Mouse (Mus musculus) left cerebral cortex, adult 18-20 months (tissue): Measurements from ENCODE around the gene Sapcd1. TPM values are rescaled to one million over a fixed set of nuclear protein-coding genes. Genes with fewer than 3 reads are reported as not detected.

Experiments
- DNase-seq, 2 experiments: peaks; one replicate each; pipeline ENCODE4 v3.0.0; 2021 to 2022; ENCODE audit warnings: low spot score in 2 of 2, mixed read lengths in 1 of 2
- total RNA-seq, 2 experiments: library from RNA; stranded (reverse); gene quantifications; 2 replicates each; pipeline ENCODE4 v1.2.3; 2021

Gene Sapcd1
- total RNA-seq, 2 experiments from 2014 or later: not detected

- peak in 1 of 2 experiments; percentile 16 for DNase-seq
These were observed 43.6 kb downstream of the Sapcd1 start for GRCm38 (mm10) chr17:34984218-34984617.

DNA sequence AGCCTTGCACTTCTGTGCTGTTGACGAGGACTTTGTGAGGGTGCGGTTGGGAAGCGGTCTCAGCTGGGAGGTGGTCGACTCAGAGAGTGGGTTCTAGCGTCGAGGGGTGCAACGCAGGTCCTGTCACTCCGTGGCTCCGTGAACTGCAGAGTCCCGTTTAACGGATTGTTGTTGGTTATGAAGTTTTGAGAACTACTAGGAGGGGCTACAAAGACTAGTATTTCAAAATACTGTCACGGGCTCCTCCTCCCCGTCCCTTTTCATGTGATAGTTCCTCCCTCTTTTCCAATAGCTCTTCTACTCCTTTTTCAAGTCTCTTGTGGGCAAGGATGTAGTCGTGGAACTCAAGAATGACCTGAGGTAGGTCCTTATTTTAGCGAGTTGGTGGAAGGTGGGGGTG is 45.5 kb downstream of the Sapcd1 start:
- no peak for DNase-seq

GRCm38 (mm10) chr17:34981690-34982180 is 46.1 kb downstream of the Sapcd1 start, which contains the start of gene Lsm2:
Gene Lsm2, plus strand, starts transcription at chr17:34981862.
- DNase-seq: peak; percentile 89 to 93

DNA sequence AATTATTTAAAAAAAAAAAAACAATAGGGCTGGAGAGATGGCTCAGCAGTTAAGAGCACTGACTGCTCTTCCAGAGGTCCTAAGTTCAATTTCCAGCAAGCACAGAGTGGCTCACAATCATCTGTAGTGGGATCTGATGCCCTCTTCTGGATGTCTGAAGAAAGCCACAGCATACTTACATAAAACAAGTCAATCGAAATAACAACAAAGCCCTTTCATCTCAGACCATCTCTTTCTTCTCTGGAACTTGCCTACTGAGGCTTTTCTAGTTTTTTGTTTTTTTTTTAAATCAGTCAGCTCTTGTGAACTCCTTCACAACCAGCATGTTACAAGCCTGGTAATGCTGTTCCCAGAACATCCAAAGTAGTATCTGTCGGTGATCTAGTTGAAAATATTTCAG is 47.2 kb downstream of the Sapcd1 start:
- no peak for DNase-seq

DNA sequence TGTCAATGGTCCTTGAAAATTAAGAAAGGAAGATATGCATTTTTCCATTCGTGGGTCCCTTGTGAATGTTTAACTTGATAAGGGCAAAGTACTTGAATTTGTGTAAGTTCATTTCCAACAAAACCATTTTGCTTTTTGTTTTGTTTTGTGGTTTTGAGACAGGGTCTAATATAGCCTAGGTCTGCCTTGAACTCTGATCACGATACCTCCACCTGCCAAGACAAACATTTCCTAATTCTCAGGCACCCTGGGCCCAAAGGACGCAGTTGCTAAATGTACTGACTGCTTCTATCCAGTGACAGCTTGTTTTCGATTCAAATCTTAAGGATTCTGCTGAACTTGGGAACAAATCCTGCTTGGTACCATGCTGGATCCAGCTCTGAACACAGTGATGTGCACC is 48.2 kb downstream of the Sapcd1 start:
- DNase-seq: no peak

GRCm38 (mm10) chr17:34978239-34978638 is 49.6 kb downstream of the Sapcd1 start:
- no peak for DNase-seq

GRCm38 (mm10) chr17:34977000-34977399 is 50.8 kb downstream of the Sapcd1 start:
- DNase-seq: no peak

Other genes starting within 250 kb of the Sapcd1 start
- not detected for gene Cyp21a1, start 223.5 kb downstream of the Sapcd1 start, total RNA-seq
- gene Stk19, start 191.1 kb downstream of the Sapcd1 start, total RNA-seq: 10 to 100 TPM; 49.7 to 53.0 TPM
- gene Dxo, start 191.0 kb downstream of the Sapcd1 start, total RNA-seq: 10 to 100 TPM; 32.1 to 37.8 TPM
- gene Skiv2l, start 177.8 kb downstream of the Sapcd1 start, total RNA-seq: 10 to 100 TPM; 62.2 to 63.9 TPM
- gene Nelfe, start 177.6 kb downstream of the Sapcd1 start, total RNA-seq: 10 to 100 TPM; 33.8 to 39.7 TPM
- under 1 TPM; 0.16 to 0.26 TPM for gene Cfb, start 165.5 kb downstream of the Sapcd1 start, total RNA-seq
- gene Zbtb12, start 148.5 kb downstream of the Sapcd1 start, total RNA-seq: 1 to 10 TPM; 7.4 to 7.8 TPM
- gene Gm20547, start 146.0 kb downstream of the Sapcd1 start, total RNA-seq: not detected
- gene C2, start 129.8 kb downstream of the Sapcd1 start, total RNA-seq: 1 to 10 TPM; 2.7 to 3.4 TPM
- gene Ehmt2, start 129.5 kb downstream of the Sapcd1 start, total RNA-seq: 100 to 1,000 TPM; 168 to 175 TPM
- under 1 TPM; 0.30 to 0.45 TPM for gene Slc44a4, start 113.5 kb downstream of the Sapcd1 start, total RNA-seq
- gene Neu1, start 96.8 kb downstream of the Sapcd1 start, total RNA-seq: 10 to 100 TPM; 46.2 to 48.4 TPM
- 10 to 100 TPM; 21.5 to 31.4 TPM for gene Hspa1b, start 68.8 kb downstream of the Sapcd1 start, total RNA-seq
- gene Gm20481, start 58.1 kb downstream of the Sapcd1 start, total RNA-seq: under 1 TPM in 1 of 2 experiments, not detected in 1; 0.72 TPM
- 10 to 100 TPM; 22.1 to 23.4 TPM for gene Hspa1a, start 55.9 kb downstream of the Sapcd1 start, total RNA-seq
- under 1 TPM; 0.44 to 0.61 TPM for gene Hspa1l, start 55.3 kb downstream of the Sapcd1 start, total RNA-seq
- 10 to 100 TPM; 13.9 to 15.5 TPM for gene Lsm2, start 46.2 kb downstream of the Sapcd1 start, total RNA-seq
- gene Vars, start 27.0 kb downstream of the Sapcd1 start, total RNA-seq: 10 to 100 TPM; 39.6 to 44.0 TPM
- gene Vwa7, start 11.4 kb downstream of the Sapcd1 start, total RNA-seq: under 1 TPM; 0.61 to 0.77 TPM
- under 1 TPM; 0.65 to 0.68 TPM for gene Msh5, start 18.7 kb upstream of the Sapcd1 start, total RNA-seq
- gene Clic1, start 21.9 kb upstream of the Sapcd1 start, total RNA-seq: 10 to 100 TPM in 1 of 2 experiments, 1 to 10 TPM in 1; 9.1 to 10.2 TPM
- 10 to 100 TPM in 1 of 2 experiments, 1 to 10 TPM in 1; 9.9 to 11.6 TPM for gene Ddah2, start 31.0 kb upstream of the Sapcd1 start, total RNA-seq
- not detected for gene Ly6g6c, start 37.4 kb upstream of the Sapcd1 start, total RNA-seq
- not detected for gene Mpig6b, start 38.2 kb upstream of the Sapcd1 start, total RNA-seq
- gene Ly6g6e, start 48.9 kb upstream of the Sapcd1 start, total RNA-seq: 1 to 10 TPM; 2.3 to 6.2 TPM
- gene Ly6g6d, start 50.0 kb upstream of the Sapcd1 start, total RNA-seq: 1 to 10 TPM in 1 of 2 experiments, under 1 TPM in 1; 0.70 to 1.0 TPM
- gene Ly6g6f, start 57.6 kb upstream of the Sapcd1 start, total RNA-seq: under 1 TPM; 0.33 to 0.40 TPM
- gene Abhd16a, start 61.2 kb upstream of the Sapcd1 start, total RNA-seq: 100 to 1,000 TPM; 115 to 120 TPM
- not detected for gene Ly6g5c, start 80.3 kb upstream of the Sapcd1 start, total RNA-seq
- under 1 TPM; 0.28 to 0.72 TPM for gene Ly6g5b, start 87.4 kb upstream of the Sapcd1 start, total RNA-seq
- 10 to 100 TPM; 15.9 to 16.4 TPM for gene Gpank1, start 93.4 kb upstream of the Sapcd1 start, total RNA-seq
- gene Csnk2b, start 94.0 kb upstream of the Sapcd1 start, total RNA-seq: 100 to 1,000 TPM; 192 to 198 TPM
- gene D17H6S53E, start 98.4 kb upstream of the Sapcd1 start, total RNA-seq: 10 to 100 TPM; 31.5 to 32.2 TPM
- gene Apom, start 104.0 kb upstream of the Sapcd1 start, total RNA-seq: not detected
- 100 to 1,000 TPM; 294 to 308 TPM for gene Bag6, start 107.2 kb upstream of the Sapcd1 start, total RNA-seq
- gene Prrc2a, start 136.9 kb upstream of the Sapcd1 start, total RNA-seq: 100 to 1,000 TPM; 270 to 288 TPM
- 10 to 100 TPM in 1 of 2 experiments, 1 to 10 TPM in 1; 8.6 to 11.6 TPM for gene Aif1, start 148.1 kb upstream of the Sapcd1 start, total RNA-seq
- gene Lst1, start 160.4 kb upstream of the Sapcd1 start, total RNA-seq: 1 to 10 TPM; 6.0 to 6.9 TPM
- under 1 TPM; 0.79 to 0.80 TPM for gene Ltb, start 166.4 kb upstream of the Sapcd1 start, total RNA-seq
- not detected for gene Tnf, start 174.0 kb upstream of the Sapcd1 start, total RNA-seq
- gene Lta, start 177.3 kb upstream of the Sapcd1 start, total RNA-seq: under 1 TPM; 0.23 to 0.60 TPM
- gene Gm16181, start 192.8 kb upstream of the Sapcd1 start, total RNA-seq: not detected
- 100 to 1,000 TPM; 587 to 598 TPM for gene Atp6v1g2, start 205.6 kb upstream of the Sapcd1 start, total RNA-seq
- 10 to 100 TPM; 11.6 to 14.9 TPM for gene Nfkbil1, start 207.8 kb upstream of the Sapcd1 start, total RNA-seq
- 100 to 1,000 TPM; 201 to 213 TPM for gene Ddx39b, start 213.7 kb upstream of the Sapcd1 start, total RNA-seq
- gene H2-D1, start 234.7 kb upstream of the Sapcd1 start, total RNA-seq: 10 to 100 TPM; 26.2 to 33.1 TPM